Mouse (Mus musculus) left cerebral cortex, adult 11 months (tissue): ENCODE measurements around the gene Srrm2.

Experiments
- DNase-seq: peaks from one replicate; pipeline ENCODE4 v3.0.0; 2022; ENCODE audit warnings: low spot score

Gene Srrm2

DNA sequence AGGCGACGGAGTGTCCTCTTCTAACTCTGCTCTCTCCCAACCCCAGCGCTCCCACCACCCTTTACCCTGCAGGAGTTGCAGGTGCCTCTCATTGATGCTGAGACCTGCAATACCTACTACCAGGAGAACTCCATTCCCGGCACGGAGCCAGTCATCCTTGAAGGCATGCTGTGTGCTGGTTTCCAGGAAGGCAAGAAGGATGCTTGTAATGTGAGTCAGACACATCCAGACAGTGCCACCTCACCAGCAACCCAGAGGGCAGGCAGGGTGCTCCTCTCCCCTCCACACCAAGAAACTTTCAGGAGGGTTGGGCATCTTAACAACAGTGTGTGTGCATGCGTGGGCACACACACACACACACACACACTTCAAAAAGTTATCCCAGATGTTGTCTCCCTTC is 66.9 kb downstream of the Srrm2 start:
- no peak for DNase-seq

DNA sequence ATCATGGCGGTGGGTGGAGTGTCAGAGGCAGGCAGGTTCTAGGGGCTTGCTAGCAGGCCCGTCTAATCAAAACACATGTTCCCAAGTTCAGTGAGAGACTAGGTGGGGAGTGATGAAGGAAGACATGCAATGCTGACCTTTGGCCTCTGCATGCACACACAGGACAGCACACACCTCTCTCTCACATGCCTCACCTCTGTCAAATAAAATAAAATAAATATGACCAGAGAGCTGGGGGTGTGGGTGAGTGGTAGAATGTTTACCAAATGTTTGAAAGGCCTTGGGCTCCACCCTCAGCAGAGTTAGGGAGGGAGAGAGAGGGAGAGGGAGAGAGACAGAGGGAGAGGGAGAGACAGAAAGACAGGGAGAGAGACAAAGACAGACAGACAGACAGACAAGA is 67.6 kb downstream of the Srrm2 start:
- no peak for DNase-seq

- no peak for DNase-seq
These were observed 72.6 kb downstream of the Srrm2 start for GRCm38 (mm10) chr17:23862926-23863325.

DNA sequence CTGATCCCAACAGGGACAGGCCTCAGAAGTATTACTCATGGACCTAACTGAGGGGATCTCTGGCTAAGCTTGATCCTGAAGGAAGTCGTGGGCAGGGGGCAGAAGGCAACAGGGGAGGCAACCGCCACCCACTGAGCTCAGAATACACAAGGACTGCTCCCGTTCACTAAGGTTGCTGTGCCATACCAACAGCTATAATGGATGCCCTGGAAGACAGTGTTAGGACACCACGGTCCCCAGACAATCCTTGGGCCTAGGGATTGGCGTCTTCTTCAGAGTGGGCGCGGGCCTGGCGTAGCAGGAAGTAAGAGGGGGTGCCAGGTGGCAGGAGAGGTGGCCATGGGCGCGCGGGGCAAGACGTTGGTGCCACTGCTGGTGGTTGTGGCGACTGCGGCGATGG is 77.4 kb downstream of the Srrm2 start, which contains the start of gene Prss21:
Gene Prss21 (plus strand): TSS at position 301 of the 400 bp plus-strand sequence.
- no peak for DNase-seq

DNA sequence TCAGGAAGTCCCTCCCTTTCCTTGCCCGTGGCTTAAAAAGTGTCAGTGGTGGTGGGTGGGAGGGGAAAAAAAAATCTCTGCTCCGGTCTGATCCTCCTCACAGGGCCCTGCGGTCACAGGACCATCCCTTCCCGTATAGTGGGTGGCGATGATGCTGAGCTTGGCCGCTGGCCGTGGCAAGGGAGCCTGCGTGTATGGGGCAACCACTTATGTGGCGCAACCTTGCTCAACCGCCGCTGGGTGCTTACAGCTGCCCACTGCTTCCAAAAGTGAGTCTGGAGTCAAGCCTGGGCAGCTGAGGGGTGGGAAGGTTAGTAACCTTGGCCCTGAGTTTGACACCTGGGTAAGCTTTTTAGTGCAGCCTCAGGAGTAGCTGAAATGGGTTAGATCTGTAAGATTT is 78.2 kb downstream of the Srrm2 start:
- no peak for DNase-seq
